24 mouse cellular contexts compared by ENCODE assay signal in genomic region chr6:89467908-89468307, GRCm38 (mm10).
DNase-seq lines count a peak whose midpoint lies in the region; ATAC-seq lines count a peak whose summit lies in the region.
"Had no signal": no experiment of that assay in that cellular context is flagged by ENCODE, and none has a peak within 500 bp of the region (broad histone marks: within the 10 kb centered on the region; RNA-seq: fewer than 3 reads in every experiment).

No protein-coding gene starts in this region.

- no peaks in the 10 kb centered on the region for H3K27me3 ChIP-seq in forebrain, embryonic 10.5 days (ENCODE audit: poor library complexity, severe bottlenecking)
- H3K27me3 ChIP-seq: embryonic facial prominence, embryonic 13.5 days; forebrain, embryonic 13.5 days had no signal

- no peaks in the 10 kb centered on the region for H3K9me3 ChIP-seq in forebrain, embryonic 10.5 days
- H3K9me3 ChIP-seq: embryonic facial prominence, embryonic 10.5 days; embryonic facial prominence, embryonic 13.5 days; forebrain, embryonic 13.5 days had no signal

- H3K27ac ChIP-seq in forebrain, embryonic 10.5 days: no peak overlapping the region
- H3K27ac ChIP-seq: embryonic facial prominence, embryonic 10.5 days; embryonic facial prominence, embryonic 13.5 days; forebrain, embryonic 13.5 days; heart, adult 2 months; hindbrain, embryonic 14.5 days; hindbrain, postnatal 0 days had no signal

- no peak overlapping the region for H3K4me3 ChIP-seq in forebrain, embryonic 10.5 days
- H3K4me3 ChIP-seq: embryonic facial prominence, embryonic 10.5 days; embryonic facial prominence, embryonic 13.5 days; erythroblast, embryonic 14.5 days; forebrain, embryonic 13.5 days; heart, adult 2 months had no signal

- H3K36me3 ChIP-seq in forebrain, embryonic 10.5 days (replicated peaks): no peaks in the 10 kb centered on the region
- H3K36me3 ChIP-seq: embryonic facial prominence, embryonic 10.5 days; embryonic facial prominence, embryonic 13.5 days had no signal

- DNase-seq in cerebellum, postnatal 4 days (ENCODE audit: low spot score in 2 of 2): no peak
- peak; percentile 77 for DNase-seq in cerebellum, adult 11-12 months
- peak; percentile 59 for DNase-seq in cerebellum, adult 8-10 months
- peak; percentile 37 to 51 for DNase-seq in cerebellum, postnatal 10 days
- no peak for DNase-seq in layer of hippocampus, adult 9-11 months
- DNase-seq in forebrain, embryonic 10.5 days (ENCODE audit: extremely low spot score, low spot score): no peak
- DNase-seq in ovary, postnatal 36 days (ENCODE audit: low spot score): no peak
- DNase-seq: adrenal gland, adult 8-10 months; adrenal gland, postnatal 25 days; embryo, embryonic 11 days; gastrocnemius, postnatal 10 days; gastrocnemius, postnatal 36 days; heart, adult 2 months; kidney, adult 2 months had no signal

- H3K4me1 ChIP-seq in forebrain, embryonic 10.5 days: no peaks in the 10 kb centered on the region
- H3K4me1 ChIP-seq: embryonic facial prominence, embryonic 10.5 days; embryonic facial prominence, embryonic 13.5 days had no signal

- peak; percentile 56 for ATAC-seq in cerebellum, adult (ENCODE audit: insufficient number of reproducible peaks, low FRiP score, low TSS enrichment)
- ATAC-seq: activated CD4-positive, CD25-positive, alpha-beta regulatory T cell, adult 4 months; forebrain, embryonic 13.5 days; inflammation-experienced regulatory T-cells, adult 6 months; intestine, embryonic 16.5 days had no signal

Comparison
In these comparisons a context has a peak if more than half of its experiments do, and no peak if none do; other contexts are left out.
1. DNase-seq: peak in cerebellum, adult 11-12 months (single experiment), cerebellum, adult 8-10 months (single experiment) and cerebellum, postnatal 10 days (2 of 2); none in cerebellum, postnatal 4 days (0 of 2), layer of hippocampus, adult 9-11 months (single experiment), forebrain, embryonic 10.5 days (single experiment) and ovary, postnatal 36 days (single experiment).